Mouse (Mus musculus) neutrophil, adult 59 days (primary cell): ENCODE data around the gene Ndufaf4. TPM values are rescaled to one million over a fixed set of nuclear protein-coding genes. Genes with fewer than 3 reads are reported as not detected.

Source experiments
- total RNA-seq, 2 experiments: library from RNA; stranded (reverse); gene quantifications; 1 replicate in 1 of 2; 2 replicates in 1 of 2; pipeline ENCODE4 v1.2.4; 2023

The Ndufaf4 gene
- 1 to 10 TPM; 5.8 TPM for total RNA-seq

GRCm38 (mm10) chr4:24897851-24898515 lies at the start of gene Ndufaf4:
Gene Ndufaf4 (plus strand): TSS chr4:24898083.

GRCm38 (mm10) chr4:24850401-24851325 lies 47.2 kb upstream of the Ndufaf4 start, which contains the start of gene Klhl32:
Gene Klhl32 (minus strand): TSS chr4:24851124.

Other genes with a start within 250 kb of the Ndufaf4 start
- gene Klhl32, start 47.0 kb upstream of the Ndufaf4 start, total RNA-seq = not detected
- gene Gpr63, start 68.3 kb downstream of the Ndufaf4 start, total RNA-seq = not detected